Mouse (Mus musculus) E14TG2a.4 (cell line): ENCODE results near the gene Padi4.

Experiments
- CTCF ChIP-seq: conservative IDR thresholded peaks from 2 replicates; pipeline ENCODE4 v1.5.1; 2014; ENCODE audit warnings: low read length
- NANOG ChIP-seq: IDR thresholded peaks from 2 replicates; pipeline ENCODE4 v1.6.1; 2014; ENCODE audit warnings: borderline replicate concordance, low read length, mixed read lengths
- POU5F1 ChIP-seq: IDR thresholded peaks from 2 replicates; pipeline ENCODE4 v1.6.1; 2014; ENCODE audit warnings: low read length, borderline replicate concordance

DNA sequence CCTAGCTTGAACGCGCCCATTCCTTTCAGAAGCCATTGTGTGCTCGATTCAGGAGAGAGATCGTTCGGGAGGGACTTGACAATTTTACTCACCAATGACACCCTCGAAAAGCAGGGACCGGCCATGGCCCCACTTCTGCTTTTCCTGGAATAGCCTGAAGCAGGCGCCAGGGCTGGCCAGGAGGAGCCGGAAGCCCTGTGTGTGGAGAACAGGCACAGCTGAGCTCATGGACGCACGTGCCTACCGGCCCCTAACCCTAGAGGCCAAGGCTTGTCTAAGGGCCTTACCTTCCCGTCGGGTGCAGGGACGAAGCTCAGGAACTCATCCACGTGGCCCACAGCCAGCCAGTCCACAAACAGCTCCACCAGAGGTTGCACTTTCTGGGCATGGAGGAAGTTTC lies 17.0 kb upstream of the Padi4 start:
- TF ChIP-seq CTCF: no peak
- no peak for TF ChIP-seq POU5F1
- TF ChIP-seq NANOG: no peak
